Mouse (Mus musculus) limb, embryonic 14.5 days (tissue): Measurements from ENCODE around the gene Tmem11. TPM values are rescaled to one million over a fixed set of nuclear protein-coding genes. Genes with fewer than 3 reads are reported as not detected.

Source experiments
- ATAC-seq: fragments of 200-750 bp; cut with Nextera tagmentation; 2 replicates; pipeline ENCODE4 v1.8.0; 2017; ENCODE audit warnings: low read depth, moderate number of reproducible peaks, moderate TSS enrichment; ENCODE audit not compliant: low FRiP score
- DNase-seq: peaks from one replicate; pipeline ENCODE4 v3.0.0-alpha.2; 2015; ENCODE audit warnings: low spot score
- H3K27ac ChIP-seq: fragments of 300-500 bp; sonication (generic); replicated peaks from 2 replicates; pipeline ENCODE4 v1.5.1; 2014; ENCODE audit warnings: low read depth, mild to moderate bottlenecking, low read length, moderate library complexity, mixed read lengths
- H3K27me3 ChIP-seq: fragments of 300-500 bp; sonication (generic); 2 replicates; pipeline ENCODE4 v1.6.1; 2014; ENCODE audit warnings: low read length, mixed read lengths; ENCODE audit not compliant: control insufficient read depth, insufficient read depth
- H3K36me3 ChIP-seq: fragments of 300-500 bp; sonication (generic); 2 replicates; pipeline ENCODE4 v1.6.1; 2014; ENCODE audit warnings: mild to moderate bottlenecking, low read length, moderate library complexity, mixed read lengths; ENCODE audit not compliant: control insufficient read depth, insufficient read depth
- H3K4me1 ChIP-seq: fragments of 300-500 bp; sonication (generic); 2 replicates; pipeline ENCODE4 v1.6.1; 2014; ENCODE audit warnings: antibody characterized with exemption, low read length, mixed read lengths; ENCODE audit not compliant: control insufficient read depth, insufficient read depth
- H3K4me2 ChIP-seq: fragments of 300-500 bp; sonication (generic); replicated peaks from 2 replicates; pipeline ENCODE4 v1.6.1; 2014; ENCODE audit warnings: low read depth, mild to moderate bottlenecking, low read length, moderate library complexity; ENCODE audit not compliant: severe bottlenecking
- H3K4me3 ChIP-seq: fragments of 300-500 bp; sonication (generic); replicated peaks from 2 replicates; pipeline ENCODE4 v1.5.1; 2014; ENCODE audit warnings: low read length
- H3K9ac ChIP-seq: fragments of 300-500 bp; sonication (generic); 2 replicates; pipeline ENCODE4 v1.6.1; 2014; ENCODE audit warnings: mild to moderate bottlenecking, low read depth, low read length, moderate library complexity; ENCODE audit not compliant: severe bottlenecking
- H3K9me3 ChIP-seq: fragments of 300-500 bp; sonication (generic); 2 replicates; pipeline ENCODE4 v1.6.1; 2016; ENCODE audit warnings: low read length; ENCODE audit not compliant: control insufficient read depth
- POLR2A ChIP-seq: fragments of 200-500 bp; IDR thresholded peaks from 2 replicates; pipeline ENCODE4 v1.8.0; 2012; ENCODE audit warnings: inconsistent platforms, mild to moderate bottlenecking, moderate library complexity, borderline replicate concordance; ENCODE audit not compliant: insufficient read depth, insufficient read length; ENCODE audit errors: extremely low read depth
- WGBS: fragments of 180-500 bp; shearing (Covaris S2); extraction: QIAGEN DNeasy Blood & Tissue Kit; methylation state at CpG from one replicate; pipeline ENCODE4 v1.1.7; 2014; 5-methylcytosine and 5-hydroxymethylcytosine counted together
- polyA plus RNA-seq, 2 experiments: library from polyadenylated mRNA; depleted of rRNA in 1 of 2; stranded (reverse) in 1 of 2; unstranded in 1 of 2; fragments of >200 nt; fragmentation: Nextera tagmentation in 1 of 2; extraction: Ambion mirVana in 1 of 2; gene quantifications; 2 replicates each; pipeline versions ENCODE4 v1.2.1 to v1.2.3; 2012 to 2014

Tmem11 gene
- polyA plus RNA-seq, 2 experiments, result 67.7 to 82.5 TPM

DNA sequence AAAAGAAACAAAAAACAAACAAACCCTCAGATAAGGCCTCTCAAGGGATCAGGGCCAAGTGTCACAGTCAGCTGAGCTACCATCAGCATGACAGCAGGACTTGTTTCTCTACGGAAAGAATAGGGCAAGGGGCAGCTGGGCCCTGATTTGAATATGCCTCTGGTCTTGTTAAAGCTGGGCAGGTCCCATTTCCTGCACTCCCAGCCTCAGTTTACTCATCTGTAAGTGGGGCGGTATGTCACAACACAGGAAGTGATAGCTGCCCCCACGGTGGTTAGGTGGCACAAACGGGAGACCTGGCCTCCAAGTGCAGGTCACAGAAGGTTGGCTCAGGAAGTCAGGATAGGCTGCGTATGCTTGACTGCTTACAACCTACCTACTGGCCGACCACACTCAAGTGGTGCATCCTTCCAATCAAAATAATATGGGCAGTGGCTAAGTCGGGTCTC, 33.5 kb upstream of the Tmem11 start:
- H3K4me3 ChIP-seq, result peak overlapping the region; percentile 81
- DNase-seq (no peak), ATAC-seq (no peak)
- peak overlapping the region; percentile 82 for H3K4me2 ChIP-seq
- peaks cover 7% of the 10 kb centered on the region for H3K4me1 ChIP-seq
- H3K27ac ChIP-seq, result no peak overlapping the region
- peak overlapping the region; percentile 83; the same call in 1 of the 2 replicates for H3K9ac ChIP-seq
- H3K36me3 ChIP-seq, result no peaks in the 10 kb centered on the region
- H3K9me3 ChIP-seq, result no peaks in the 10 kb centered on the region
- TF ChIP-seq POLR2A, result no peak
- WGBS, result 35% methylated on average over 7 of the region's 7 CpGs
- no peaks in the 10 kb centered on the region for H3K27me3 ChIP-seq

DNA sequence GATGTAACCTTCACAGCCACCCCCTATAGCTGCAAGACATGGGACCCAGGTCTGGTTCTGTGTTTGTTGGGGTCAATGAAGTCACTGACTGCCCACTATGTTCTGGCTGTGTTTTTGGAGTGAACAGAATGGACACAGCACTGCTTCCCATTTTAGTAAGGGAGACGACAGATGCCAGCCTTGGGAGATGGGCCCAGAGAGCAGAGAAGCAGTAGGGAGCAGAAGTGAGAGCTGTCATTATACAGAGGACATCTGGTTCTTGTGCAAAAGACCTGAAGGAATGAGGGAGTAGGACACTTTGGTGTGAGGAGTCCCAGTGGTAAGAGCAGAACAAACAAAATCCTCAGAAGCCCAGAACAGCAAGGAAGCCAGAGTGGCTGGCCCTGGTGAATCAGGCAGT, 30.6 kb upstream of the Tmem11 start:
- Histone ChIP-seq H3K9ac (no peak overlapping the region), H3K4me2 (no peak overlapping the region), H3K9me3 (no peaks in the 10 kb centered on the region), H3K4me3 (no peak overlapping the region), H3K36me3 (peaks cover 20% of the 10 kb centered on the region), H3K27ac (no peak overlapping the region), H3K4me1 (peaks cover 7% of the 10 kb centered on the region), H3K27me3 (no peaks in the 10 kb centered on the region)
- TF ChIP-seq POLR2A, result no peak
- DNase-seq, result no peak
- 83% methylated on average over 1 of the region's 1 CpGs for WGBS
- no peak for ATAC-seq

DNA sequence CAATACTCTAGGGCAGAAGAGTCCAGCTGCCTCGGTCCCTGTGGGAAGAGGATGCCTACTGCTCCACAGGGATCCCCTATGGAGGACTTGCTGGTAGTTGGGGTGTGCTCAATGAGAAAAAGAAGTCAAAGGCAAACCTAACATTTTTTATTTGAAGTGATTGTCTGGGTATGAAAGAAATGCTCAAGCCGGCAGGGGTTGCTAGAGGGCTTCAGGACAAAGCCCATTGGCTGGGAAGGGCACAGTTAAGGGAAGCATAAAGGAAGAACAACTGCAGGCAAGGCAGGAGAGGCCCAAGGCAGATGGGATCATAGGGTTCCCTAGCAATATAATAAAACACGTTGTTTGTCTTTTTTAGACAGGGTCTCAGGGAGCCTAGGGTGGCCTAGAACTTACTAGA, 29.0 kb upstream of the Tmem11 start:
- no peak overlapping the region for H3K4me3 ChIP-seq
- H3K9ac ChIP-seq, result no peak overlapping the region
- DNase-seq (no peak), ATAC-seq (no peak)
- H3K27ac ChIP-seq, result no peak overlapping the region
- H3K4me1 ChIP-seq, result peaks cover 7% of the 10 kb centered on the region
- no peaks in the 10 kb centered on the region for H3K27me3 ChIP-seq
- no peaks in the 10 kb centered on the region for H3K9me3 ChIP-seq
- WGBS, result 71% methylated on average over 3 of the region's 3 CpGs
- no peak for TF ChIP-seq POLR2A
- no peak overlapping the region for H3K4me2 ChIP-seq
- H3K36me3 ChIP-seq, result peaks cover 34% of the 10 kb centered on the region

DNA sequence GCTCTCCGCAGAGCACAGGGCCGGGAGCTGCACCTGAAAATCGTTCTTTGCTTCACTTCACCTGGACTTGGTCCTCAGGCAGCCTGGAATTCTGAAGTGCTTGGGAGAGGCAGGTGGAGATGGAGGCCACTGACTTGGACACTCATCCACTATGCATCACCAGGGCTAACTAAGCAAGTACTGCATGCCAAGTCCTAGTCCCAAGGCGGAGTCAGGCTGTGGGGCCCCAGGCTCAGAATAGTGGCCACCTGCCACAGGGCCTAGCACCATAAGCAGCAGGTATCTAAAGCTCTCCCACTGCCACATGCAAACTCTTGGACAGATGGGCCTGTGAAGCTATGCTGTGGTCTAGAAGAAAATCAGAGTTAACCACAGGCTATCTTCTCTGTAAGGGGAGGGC, 27.4 kb upstream of the Tmem11 start:
- Histone ChIP-seq H3K9ac (no peak overlapping the region), H3K36me3 (peaks cover 34% of the 10 kb centered on the region), H3K4me2 (no peak overlapping the region), H3K4me1 (peaks cover 7% of the 10 kb centered on the region; the same call in 1 of the 2 replicates), H3K4me3 (no peak overlapping the region), H3K27me3 (no peaks in the 10 kb centered on the region), H3K27ac (no peak overlapping the region), H3K9me3 (no peaks in the 10 kb centered on the region)
- no peak for TF ChIP-seq POLR2A
- 81% methylated on average over 4 of the region's 4 CpGs for WGBS
- DNase-seq (no peak), ATAC-seq (no peak)

DNA sequence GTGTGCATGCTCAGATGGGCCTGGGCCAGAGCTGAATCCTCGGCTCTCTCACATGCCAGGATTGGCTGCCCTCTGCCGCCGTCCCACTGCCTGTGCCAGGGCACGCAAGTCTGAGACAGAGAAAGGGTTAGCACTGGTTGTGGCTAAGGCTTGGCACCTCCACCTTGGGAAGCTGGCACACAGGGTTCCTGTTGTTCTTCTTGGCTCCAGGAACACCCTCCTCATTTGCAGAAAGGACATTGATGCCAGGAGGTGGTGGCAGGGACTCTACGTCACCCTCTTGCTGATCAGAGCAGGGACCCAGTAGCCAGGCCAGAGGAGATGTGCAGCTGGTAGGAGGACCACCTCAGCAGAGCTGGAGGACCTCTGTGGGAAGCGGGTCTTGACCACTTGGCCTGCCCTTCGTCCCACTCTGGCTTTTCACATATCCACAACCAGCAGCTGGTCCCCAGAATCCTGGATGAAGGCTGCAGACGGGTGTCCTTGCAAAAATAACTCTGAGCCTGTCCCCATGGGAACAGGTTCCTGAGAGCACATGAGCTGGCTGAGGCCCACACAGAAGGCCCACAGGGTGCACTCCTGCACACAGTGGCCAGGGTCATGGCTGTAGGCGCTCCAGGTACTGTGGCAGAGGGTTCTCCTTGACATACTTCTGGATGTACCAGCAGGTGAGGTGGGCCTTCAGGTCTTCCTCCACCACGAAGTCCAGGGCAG, 26.5 kb upstream of the Tmem11 start:
- WGBS, result 92% methylated on average over 10 of the region's 10 CpGs
- Histone ChIP-seq H3K27ac (no peak overlapping the region), H3K4me1 (peaks cover 7% of the 10 kb centered on the region; the same call in 1 of the 2 replicates), H3K4me3 (no peak overlapping the region), H3K9ac (no peak overlapping the region), H3K4me2 (no peak overlapping the region), H3K9me3 (no peaks in the 10 kb centered on the region), H3K36me3 (peaks cover 34% of the 10 kb centered on the region), H3K27me3 (no peaks in the 10 kb centered on the region)
- DNase-seq (no peak), ATAC-seq (no peak)
- TF ChIP-seq POLR2A, result no peak

DNA sequence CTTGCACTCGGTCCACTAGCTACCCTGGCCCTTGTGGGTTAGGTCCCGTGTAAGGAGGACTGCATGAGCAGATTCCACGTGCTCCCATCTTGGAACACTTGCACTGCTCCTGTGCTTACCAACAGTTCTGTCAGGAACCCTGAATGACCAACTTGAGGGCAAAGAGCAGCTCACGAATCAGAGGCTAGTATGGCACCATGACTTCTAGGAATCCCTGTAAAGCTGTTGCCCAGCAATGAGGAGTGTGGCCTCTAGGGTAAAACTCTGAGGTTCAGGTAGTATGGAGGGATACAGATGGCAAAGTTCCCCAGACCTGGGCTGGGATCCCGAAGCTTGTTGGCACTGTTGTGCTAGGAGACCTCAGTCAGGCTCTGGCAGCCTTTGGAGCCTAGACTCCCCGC, 24.6 kb upstream of the Tmem11 start:
- TF ChIP-seq POLR2A, result no peak
- H3K9me3 ChIP-seq, result no peaks in the 10 kb centered on the region
- no peak overlapping the region for H3K4me2 ChIP-seq
- no peak overlapping the region for H3K9ac ChIP-seq
- no peak overlapping the region for H3K27ac ChIP-seq
- H3K4me3 ChIP-seq, result no peak overlapping the region
- peaks cover 34% of the 10 kb centered on the region for H3K36me3 ChIP-seq
- ATAC-seq (no peak), DNase-seq (no peak)
- H3K27me3 ChIP-seq, result no peaks in the 10 kb centered on the region
- 85% methylated on average over 6 of the region's 6 CpGs for WGBS
- H3K4me1 ChIP-seq, result peaks cover 7% of the 10 kb centered on the region; the same call in 1 of the 2 replicates
